Mouse (Mus musculus) central nervous system, embryonic 18 days (tissue): Measurements from ENCODE around the gene B3galt2. TPM values are rescaled to one million over a fixed set of nuclear protein-coding genes. Genes with fewer than 3 reads are reported as not detected.

Experiments used
- polyA plus RNA-seq: library from polyadenylated mRNA; depleted of rRNA; stranded (reverse); fragments of >200 nt; gene quantifications from 2 replicates; pipeline ENCODE4 v1.2.3, GENCODE M21; 2012; rRNA removed

Gene B3galt2
- 7.7 TPM in 2 replicates for polyA plus RNA-seq

GRCm38 (mm10) chr1:143640650-143641407 lies at the start of gene B3galt2:
B3galt2 (plus strand) TSS chr1:143640664.

GRCm38 (mm10) chr1:143702741-143703262 lies 62.3 kb downstream of the B3galt2 start, which contains the start of gene Cdc73:
Cdc73 (minus strand) TSS chr1:143702893.

Other genes starting within 250 kb of the B3galt2 start
- gene Cdc73, start 62.2 kb downstream of the B3galt2 start, polyA plus RNA-seq: 13.6 and 15.0 TPM in 2 replicates
- 93.1 and 94.4 TPM in 2 replicates for gene Glrx2, start 75.7 kb downstream of the B3galt2 start, polyA plus RNA-seq
- 16.9 and 17.1 TPM in 2 replicates for gene Trove2, start 136.4 kb downstream of the B3galt2 start, polyA plus RNA-seq
- 18.5 and 19.1 TPM in 2 replicates for gene Uchl5, start 136.6 kb downstream of the B3galt2 start, polyA plus RNA-seq